Mouse (Mus musculus) heart, embryonic 14.5 days (tissue): ENCODE results near the gene Slc25a42. TPM values are rescaled to one million over a fixed set of nuclear protein-coding genes. Genes with fewer than 3 reads are reported as not detected.

ENCODE experiments used
- ATAC-seq: fragments of 200-750 bp; cut with Nextera tagmentation; 2 replicates; pipeline ENCODE4 v1.8.0; 2017; ENCODE audit warnings: low read depth, moderate TSS enrichment; ENCODE audit not compliant: insufficient number of reproducible peaks, insufficient read depth, low FRiP score
- H3K27ac ChIP-seq, 2 experiments: fragments of 200-500 bp in 1 of 2; fragments of 300-500 bp in 1 of 2; sonication (generic) in 1 of 2; replicated peaks in 1 of 2; 2 replicates each; pipeline ENCODE4 v1.5.1; 2012 to 2014; ENCODE audit warnings: low read depth in 2 of 2, low read length in 2 of 2, control low read depth in 1 of 2, mild to moderate bottlenecking in 1 of 2, mixed read lengths in 1 of 2; ENCODE audit not compliant: control insufficient read depth in 1 of 2, insufficient read depth in 1 of 2
- H3K27me3 ChIP-seq: fragments of 300-500 bp; sonication (generic); 2 replicates; pipeline ENCODE4 v1.6.1; 2014; ENCODE audit warnings: mild to moderate bottlenecking, low read length, control low read depth; ENCODE audit not compliant: control insufficient read depth, insufficient read depth
- H3K36me3 ChIP-seq: fragments of 300-500 bp; sonication (generic); 2 replicates; pipeline ENCODE4 v1.6.1; 2014; ENCODE audit warnings: mild to moderate bottlenecking, control low read depth, low read length, mixed read lengths; ENCODE audit not compliant: control insufficient read depth, insufficient read depth
- H3K4me1 ChIP-seq, 2 experiments: fragments of 200-500 bp in 1 of 2; fragments of 300-500 bp in 1 of 2; sonication (generic) in 1 of 2; 2 replicates each; pipeline ENCODE4 v1.6.1; 2012 to 2014; ENCODE audit warnings: low read length in 2 of 2, control low read depth in 1 of 2, mixed read lengths in 1 of 2; ENCODE audit not compliant: control insufficient read depth in 2 of 2, insufficient read depth in 2 of 2
- H3K4me2 ChIP-seq: fragments of 300-500 bp; sonication (generic); 2 replicates; pipeline ENCODE4 v1.6.1; 2014; ENCODE audit warnings: mild to moderate bottlenecking, low read length
- H3K4me3 ChIP-seq, 2 experiments: fragments of 200-500 bp in 1 of 2; fragments of 300-500 bp in 1 of 2; sonication (generic) in 1 of 2; 2 replicates each; pipeline ENCODE4 v1.5.1; 2012 to 2014; ENCODE audit warnings: low read length in 2 of 2, mild to moderate bottlenecking in 2 of 2, control low read depth in 1 of 2, low read depth in 1 of 2, moderate library complexity in 1 of 2; ENCODE audit not compliant: control insufficient read depth in 1 of 2, insufficient read depth in 1 of 2
- H3K9ac ChIP-seq: fragments of 300-500 bp; sonication (generic); 2 replicates; pipeline ENCODE4 v1.6.1; 2014; ENCODE audit warnings: mild to moderate bottlenecking, low read length
- H3K9me3 ChIP-seq: fragments of 300-500 bp; sonication (generic); 2 replicates; pipeline ENCODE4 v1.6.1; 2016; ENCODE audit warnings: low read length, control low read depth; ENCODE audit not compliant: control insufficient read depth
- WGBS: fragments of 180-500 bp; shearing (Covaris S2); extraction: QIAGEN DNeasy Blood & Tissue Kit; methylation state at CpG from one replicate; pipeline ENCODE4 v1.1.7; 2014; 5-methylcytosine and 5-hydroxymethylcytosine counted together
- polyA plus RNA-seq: library from polyadenylated mRNA; unstranded; fragments of >200 nt; fragmentation: Nextera tagmentation; extraction: Ambion mirVana; gene quantifications from 2 replicates; pipeline ENCODE4 v1.2.1, GENCODE M21; 2014

Slc25a42 gene
- polyA plus RNA-seq: 5.8 and 7.1 TPM in 2 replicates

DNA sequence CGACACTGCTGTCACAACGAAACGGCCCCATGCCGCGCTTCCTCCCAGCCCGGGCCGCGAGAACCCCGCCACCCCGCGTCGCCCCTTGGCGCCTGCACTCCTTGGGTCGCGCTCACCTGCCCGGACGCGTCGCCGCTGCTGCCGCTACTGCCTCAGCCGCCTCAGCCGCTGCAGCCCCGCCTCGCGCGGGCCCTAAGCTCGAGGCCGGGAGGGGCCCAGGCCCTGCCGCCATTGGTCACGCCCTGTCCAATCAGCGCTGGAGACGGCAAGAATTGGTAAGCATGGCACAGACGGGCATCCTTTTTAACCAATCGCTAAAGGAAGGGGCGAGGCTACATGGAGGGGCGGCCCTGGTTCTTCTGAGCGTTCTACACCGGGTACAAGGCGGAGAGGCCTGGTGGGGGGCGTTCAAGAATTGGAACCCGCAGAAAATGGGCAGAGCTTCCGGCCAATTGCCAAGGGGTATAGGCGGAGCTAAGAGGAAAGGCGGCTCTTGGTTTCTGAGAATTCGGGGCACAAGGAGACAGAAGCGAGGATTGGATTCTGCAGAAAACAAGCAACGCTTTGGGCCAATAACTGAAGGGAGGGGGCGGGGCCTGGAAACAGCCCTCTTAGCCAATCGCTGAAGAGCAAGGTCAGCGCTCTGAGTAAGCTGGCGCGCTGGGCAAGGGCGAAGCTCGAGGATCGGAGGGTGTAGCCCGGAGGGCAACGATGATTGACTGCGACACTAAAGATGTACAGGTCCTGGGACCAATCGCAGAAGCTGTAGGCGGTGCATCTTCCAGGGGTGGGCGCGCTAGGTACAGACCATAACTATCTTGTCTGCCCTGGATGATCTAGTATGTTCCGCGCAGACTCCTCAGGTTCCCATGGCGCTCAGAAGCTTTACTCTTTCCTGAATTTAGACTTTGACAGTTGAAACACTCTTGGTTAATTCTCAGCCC is at the start of gene Slc25a42:
Gene Slc25a42, minus strand, starts transcription at position 194 of the 944 bp plus-strand sequence.
- no peaks in the 10 kb centered on the region for H3K9me3 ChIP-seq
- WGBS: under 1% methylated on average over 65 of the region's 66 CpGs
- H3K27me3 ChIP-seq: no peaks in the 10 kb centered on the region
- H3K9ac ChIP-seq: peak within 1 kb of the TSS; percentile 74
- peak within 1 kb of the TSS; percentile 29 to 46; a peak in 3 of 4 replicates for H3K27ac ChIP-seq
- peaks cover 7 to 17% of the 10 kb centered on the region in 2 experiments for H3K4me1 ChIP-seq
- peak within 1 kb of the TSS; percentile 88 for H3K4me2 ChIP-seq
- peak; percentile 97 for ATAC-seq
- H3K36me3 ChIP-seq: no peaks in the 10 kb centered on the region
- peak within 1 kb of the TSS; percentile 59 to 79 for H3K4me3 ChIP-seq

DNA sequence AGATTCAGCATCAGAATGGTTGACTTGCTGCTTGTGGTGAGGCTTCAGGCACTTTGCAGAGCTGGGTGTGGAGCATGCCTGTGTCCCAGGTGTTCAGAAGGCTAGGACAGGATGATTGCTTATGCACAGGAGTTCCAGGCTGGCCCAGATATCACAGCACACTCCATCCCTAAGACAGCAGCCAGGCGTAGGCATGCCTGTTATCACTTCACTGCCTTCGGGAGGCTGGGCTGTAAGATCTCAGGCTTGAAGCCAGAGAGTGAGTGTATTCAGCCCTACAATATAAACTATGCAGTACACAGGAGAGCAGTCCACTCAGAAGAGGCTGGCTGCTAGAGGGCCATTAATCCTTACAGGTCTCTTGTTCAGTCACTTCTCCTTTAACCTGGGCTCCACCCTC is 46.9 kb upstream of the Slc25a42 start:
- no peak for ATAC-seq
- WGBS: 10% methylated on average over 2 of the region's 2 CpGs

DNA sequence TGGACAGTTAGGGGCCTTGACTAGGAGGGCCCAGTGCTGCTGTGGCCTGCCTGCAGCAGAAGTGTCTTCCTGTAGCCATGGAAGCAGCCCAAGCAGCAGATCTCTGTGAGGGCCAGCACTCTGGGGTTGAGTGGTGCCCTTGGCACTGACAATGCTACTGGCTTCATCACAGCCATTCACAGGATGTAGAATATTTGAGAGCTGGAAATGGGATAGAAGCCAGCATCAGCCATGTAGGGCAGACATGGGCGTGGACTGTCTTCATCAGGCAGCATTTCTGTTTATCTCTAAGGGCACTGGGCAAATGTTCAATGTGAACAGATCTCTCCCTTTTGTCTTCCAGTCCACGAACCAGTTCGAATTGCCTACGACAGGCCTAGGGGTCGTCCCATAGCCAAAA is 46.5 kb upstream of the Slc25a42 start:
- peaks cover 3 to 9% of the 10 kb centered on the region in 2 experiments for H3K4me1 ChIP-seq
- peaks cover 100% of the 10 kb centered on the region for H3K36me3 ChIP-seq
- H3K27ac ChIP-seq: peak overlapping the region; percentile 39 to 67
- no peak overlapping the region for H3K4me3 ChIP-seq
- H3K27me3 ChIP-seq: no peaks in the 10 kb centered on the region
- no peaks in the 10 kb centered on the region for H3K9me3 ChIP-seq
- H3K4me2 ChIP-seq: no peak overlapping the region
- no peak overlapping the region for H3K9ac ChIP-seq
- peak; percentile 69 for ATAC-seq
- 73% methylated on average over 5 of the region's 5 CpGs for WGBS

More for the DNA sequence above, 46.9 kb upstream of the Slc25a42 start:
- Histone ChIP-seq H3K4me1 (peaks cover 3 to 9% of the 10 kb centered on the region in 2 experiments), H3K4me2 (no peak overlapping the region), H3K9ac (no peak overlapping the region), H3K4me3 (no peak overlapping the region), H3K9me3 (no peaks in the 10 kb centered on the region), H3K36me3 (peaks cover 100% of the 10 kb centered on the region), H3K27ac (peak overlapping the region; percentile 2 to 67; a peak in 3 of 4 replicates), H3K27me3 (no peaks in the 10 kb centered on the region)

- no peaks in the 10 kb centered on the region for H3K9me3 ChIP-seq
- H3K36me3 ChIP-seq: peaks cover 100% of the 10 kb centered on the region
- WGBS: 81% methylated on average over 3 of the region's 3 CpGs
- no peak overlapping the region for H3K4me2 ChIP-seq
- H3K27me3 ChIP-seq: no peaks in the 10 kb centered on the region
- peaks cover 3 to 9% of the 10 kb centered on the region in 2 experiments for H3K4me1 ChIP-seq
- no peak overlapping the region for H3K4me3 ChIP-seq
- no peak overlapping the region for H3K9ac ChIP-seq
- no peak overlapping the region for H3K27ac ChIP-seq
- ATAC-seq: no peak
Measured at GRCm38 (mm10) chr8:70257456-70257855, 45.4 kb upstream of the Slc25a42 start.

GRCm38 (mm10) chr8:70254628-70255027 is 42.5 kb upstream of the Slc25a42 start:
- no peaks in the 10 kb centered on the region for H3K27me3 ChIP-seq
- no peak overlapping the region for H3K27ac ChIP-seq
- peaks cover 3 to 9% of the 10 kb centered on the region in 2 experiments for H3K4me1 ChIP-seq
- no peaks in the 10 kb centered on the region for H3K9me3 ChIP-seq
- H3K9ac ChIP-seq: no peak overlapping the region
- H3K4me2 ChIP-seq: no peak overlapping the region
- no peak for ATAC-seq
- no peak overlapping the region for H3K4me3 ChIP-seq
- 67% methylated on average over 1 of the region's 1 CpGs for WGBS
- H3K36me3 ChIP-seq: peaks cover 100% of the 10 kb centered on the region

GRCm38 (mm10) chr8:70247841-70248240 is 35.7 kb upstream of the Slc25a42 start:
- H3K9ac ChIP-seq: no peak overlapping the region
- WGBS: 96% methylated on average over 3 of the region's 3 CpGs
- no peaks in the 10 kb centered on the region for H3K4me1 ChIP-seq
- H3K4me2 ChIP-seq: no peak overlapping the region
- ATAC-seq: no peak
- H3K4me3 ChIP-seq: no peak overlapping the region
- H3K9me3 ChIP-seq: no peaks in the 10 kb centered on the region
- peaks cover 96% of the 10 kb centered on the region for H3K36me3 ChIP-seq
- H3K27me3 ChIP-seq: no peaks in the 10 kb centered on the region
- H3K27ac ChIP-seq: no peak overlapping the region

- H3K9ac ChIP-seq: no peak overlapping the region
- 86% methylated on average over 6 of the region's 6 CpGs for WGBS
- no peaks in the 10 kb centered on the region for H3K9me3 ChIP-seq
- no peak overlapping the region for H3K27ac ChIP-seq
- H3K36me3 ChIP-seq: peaks cover 96% of the 10 kb centered on the region
- ATAC-seq: no peak
- H3K4me2 ChIP-seq: no peak overlapping the region
- no peaks in the 10 kb centered on the region for H3K27me3 ChIP-seq
- no peaks in the 10 kb centered on the region for H3K4me1 ChIP-seq
- no peak overlapping the region for H3K4me3 ChIP-seq
Measured at GRCm38 (mm10) chr8:70246622-70247021, 34.5 kb upstream of the Slc25a42 start.
